Mouse (Mus musculus) MEL (cell line): ENCODE data around the gene Ino80. TPM values are rescaled to one million over a fixed set of nuclear protein-coding genes. Genes with fewer than 3 reads are reported as not detected.

Source experiments
- DNase-seq: peaks from one replicate; pipeline ENCODE4 v3.0.0; 2011; ENCODE audit warnings: low read depth, low spot score
- H3K27ac ChIP-seq: 2 replicates; pipeline ENCODE4 v1.5.1; 2012; ENCODE audit warnings: low read depth, mild to moderate bottlenecking, control low read depth, low read length, moderate library complexity; ENCODE audit not compliant: control insufficient read depth
- H3K27me3 ChIP-seq, 2 experiments: fragments of 150-350 bp in 1 of 2; sonication (generic) in 1 of 2; 2 replicates each; pipeline ENCODE4 v1.6.1; 2012; ENCODE audit warnings: low read length in 2 of 2, mild to moderate bottlenecking in 2 of 2, improper control_type of control experiment in 1 of 2, moderate library complexity in 1 of 2; ENCODE audit not compliant: insufficient read depth in 2 of 2, control insufficient read depth in 1 of 2
- H3K36me3 ChIP-seq, 2 experiments: 2 replicates each; pipeline ENCODE4 v1.6.1; 2012 to 2014; ENCODE audit warnings: low read length in 2 of 2, improper control_type of control experiment in 1 of 2, inconsistent platforms in 1 of 2, mild to moderate bottlenecking in 1 of 2; ENCODE audit not compliant: insufficient read depth in 2 of 2, control insufficient read depth in 1 of 2
- H3K4me1 ChIP-seq, 2 experiments: fragments of 150-350 bp in 1 of 2; sonication (generic) in 1 of 2; 2 replicates each; pipeline ENCODE4 v1.6.1; 2012; ENCODE audit warnings: low read length in 2 of 2, improper control_type of control experiment in 1 of 2, mild to moderate bottlenecking in 1 of 2; ENCODE audit not compliant: insufficient read depth in 2 of 2, control insufficient read depth in 1 of 2
- H3K4me3 ChIP-seq, 2 experiments: fragments of 150-350 bp in 1 of 2; sonication (generic) in 1 of 2; 2 replicates each; pipeline ENCODE4 v1.5.1; 2012; ENCODE audit warnings: low read depth in 2 of 2, low read length in 2 of 2, mild to moderate bottlenecking in 2 of 2, moderate library complexity in 2 of 2, control low read depth in 1 of 2, improper control_type of control experiment in 1 of 2; ENCODE audit not compliant: control insufficient read depth in 1 of 2, insufficient read depth in 1 of 2
- H3K79me2 ChIP-seq: 2 replicates; pipeline ENCODE4 v1.6.1; 2012; ENCODE audit warnings: mild to moderate bottlenecking, low read length, moderate library complexity; ENCODE audit not compliant: control insufficient read depth, poor library complexity, insufficient read depth
- H3K9ac ChIP-seq: 2 replicates; pipeline ENCODE4 v1.6.1; 2012; ENCODE audit warnings: low read depth, mild to moderate bottlenecking, control low read depth, low read length, moderate library complexity; ENCODE audit not compliant: control insufficient read depth, poor library complexity, severe bottlenecking
- H3K9me3 ChIP-seq: fragments of 150-350 bp; sonication (generic); replicated peaks from 2 replicates; pipeline ENCODE4 v1.6.1; 2012; ENCODE audit warnings: mild to moderate bottlenecking, low read length, improper control_type of control experiment, moderate library complexity; ENCODE audit not compliant: insufficient read depth
- BHLHE40 ChIP-seq: IDR thresholded peaks from 2 replicates; pipeline ENCODE4 v1.6.1; 2012; ENCODE audit warnings: low read depth, mild to moderate bottlenecking, inconsistent platforms, low read length, improper control_type of control experiment, borderline replicate concordance
- CHD2 ChIP-seq: IDR thresholded peaks from 2 replicates; pipeline ENCODE4 v1.6.1; 2011; ENCODE audit warnings: low read length, improper control_type of control experiment
- CTCF ChIP-seq, 3 experiments: IDR thresholded peaks in 2 of 3; conservative IDR thresholded peaks in 1 of 3; 2 replicates each; pipeline ENCODE4 v1.5.1; 2011 to 2012; ENCODE audit warnings: low read length in 3 of 3, low read depth in 2 of 3, mild to moderate bottlenecking in 2 of 3, improper control_type of control experiment in 1 of 3, inconsistent platforms in 1 of 3, mixed read lengths in 1 of 3, moderate library complexity in 1 of 3; ENCODE audit not compliant: control insufficient read depth in 1 of 3, insufficient read depth in 1 of 3, poor library complexity in 1 of 3, severe bottlenecking in 1 of 3
- E2F4 ChIP-seq: IDR thresholded peaks from 2 replicates; pipeline ENCODE4 v1.6.1; 2011; ENCODE audit warnings: low read depth, low read length, improper control_type of control experiment, borderline replicate concordance
- EP300 ChIP-seq, 2 experiments: IDR thresholded peaks; 2 replicates each; pipeline ENCODE4 v1.6.1; 2011; ENCODE audit warnings: improper control_type of control experiment in 2 of 2, low read length in 2 of 2, low read depth in 1 of 2, mild to moderate bottlenecking in 1 of 2
- GABPA ChIP-seq: IDR thresholded peaks from 2 replicates; pipeline ENCODE4 v1.6.1; 2012; ENCODE audit warnings: low read depth, mild to moderate bottlenecking, inconsistent platforms, low read length, improper control_type of control experiment, moderate library complexity
- GATA1 ChIP-seq: IDR thresholded peaks from 2 replicates; pipeline ENCODE4 v1.6.1; 2011; ENCODE audit warnings: low read depth, low read length, improper control_type of control experiment
- KAT2A ChIP-seq: conservative IDR thresholded peaks from 2 replicates; pipeline ENCODE4 v1.6.1; 2012; ENCODE audit warnings: low read depth, low read length, improper control_type of control experiment, inconsistent platforms
- MAFK ChIP-seq: IDR thresholded peaks from 2 replicates; pipeline ENCODE4 v1.6.1; 2011; ENCODE audit warnings: low read depth, mild to moderate bottlenecking, low read length, improper control_type of control experiment, borderline replicate concordance
- MAX ChIP-seq: IDR thresholded peaks from 2 replicates; pipeline ENCODE4 v1.6.1; 2011; ENCODE audit warnings: low read length, improper control_type of control experiment
- MEF2A ChIP-seq: IDR thresholded peaks from 2 replicates; pipeline ENCODE4 v1.6.1; 2014; ENCODE audit warnings: low read depth, mild to moderate bottlenecking, inconsistent platforms, low read length, improper control_type of control experiment; ENCODE audit not compliant: poor library complexity, insufficient replicate concordance, severe bottlenecking; ENCODE audit errors: extremely low read depth
- MXI1 ChIP-seq: IDR thresholded peaks from 2 replicates; pipeline ENCODE4 v1.6.1; 2011; ENCODE audit warnings: mild to moderate bottlenecking, low read depth, low read length, improper control_type of control experiment
- MYB ChIP-seq: IDR thresholded peaks from 2 replicates; pipeline ENCODE4 v1.6.1; 2011; ENCODE audit warnings: mild to moderate bottlenecking, low read depth, low read length, improper control_type of control experiment
- MYC ChIP-seq: IDR thresholded peaks from 2 replicates; pipeline ENCODE4 v1.6.1; 2011; ENCODE audit warnings: low read depth, mild to moderate bottlenecking, low read length, improper control_type of control experiment, moderate library complexity
- NELFE ChIP-seq: IDR thresholded peaks from 2 replicates; pipeline ENCODE4 v1.6.1; 2011; ENCODE audit warnings: low read depth, low read length, improper control_type of control experiment
- POLR2A ChIP-seq, 2 experiments: IDR thresholded peaks; 2 replicates each; pipeline ENCODE4 v1.6.1; 2011 to 2012; ENCODE audit warnings: low read length in 2 of 2, mild to moderate bottlenecking in 2 of 2, control low read depth in 1 of 2, improper control_type of control experiment in 1 of 2, low read depth in 1 of 2, moderate library complexity in 1 of 2; ENCODE audit not compliant: control insufficient read depth in 1 of 2, insufficient read depth in 1 of 2, poor library complexity in 1 of 2
- POLR2AphosphoS2 ChIP-seq: IDR thresholded peaks from 2 replicates; pipeline ENCODE4 v1.6.1; 2011; ENCODE audit warnings: low read length, improper control_type of control experiment
- POLR2AphosphoS5 ChIP-seq: IDR thresholded peaks from 2 replicates; pipeline ENCODE4 v1.6.1; 2012; ENCODE audit warnings: low read depth, borderline replicate concordance, mild to moderate bottlenecking, inconsistent platforms, low read length, moderate library complexity, mixed read lengths
- RAD21 ChIP-seq: IDR thresholded peaks from 2 replicates; pipeline ENCODE4 v1.6.1; 2011; ENCODE audit warnings: mild to moderate bottlenecking, low read depth, low read length, improper control_type of control experiment
- SMC3 ChIP-seq: IDR thresholded peaks from 2 replicates; pipeline ENCODE4 v1.6.1; 2011; ENCODE audit warnings: low read depth, low read length, improper control_type of control experiment
- TAL1 ChIP-seq: IDR thresholded peaks from 2 replicates; pipeline ENCODE4 v1.6.1; 2012; ENCODE audit warnings: mild to moderate bottlenecking, inconsistent platforms, low read length, moderate library complexity, mixed read lengths
- TCF12 ChIP-seq: IDR thresholded peaks from 2 replicates; pipeline ENCODE4 v1.6.1; 2014; ENCODE audit warnings: low read depth, mild to moderate bottlenecking, inconsistent platforms, low read length, improper control_type of control experiment, moderate library complexity
- UBTF ChIP-seq: IDR thresholded peaks from 2 replicates; pipeline ENCODE4 v1.6.1; 2012; ENCODE audit warnings: low read depth, mild to moderate bottlenecking, inconsistent platforms, low read length, improper control_type of control experiment, moderate library complexity, borderline replicate concordance; ENCODE audit not compliant: insufficient read depth
- USF1 ChIP-seq: IDR thresholded peaks from 2 replicates; pipeline ENCODE4 v1.6.1; 2014; ENCODE audit warnings: low read depth, mild to moderate bottlenecking, inconsistent platforms, low read length, improper control_type of control experiment, moderate library complexity
- ZMIZ1 ChIP-seq: IDR thresholded peaks from 2 replicates; pipeline ENCODE4 v1.6.1; 2012; ENCODE audit warnings: low read depth, mild to moderate bottlenecking, inconsistent platforms, low read length, improper control_type of control experiment, moderate library complexity
- polyA plus RNA-seq, 2 experiments: library from polyadenylated mRNA; stranded (reverse) in 1 of 2; unstranded in 1 of 2; fragments of >175 nt in 1 of 2; fragments of >200 nt in 1 of 2; gene quantifications; 2 replicates each; pipeline versions ENCODE4 v1.2.1 to v1.2.4; 2012; ENCODE audit warnings: low replicate concordance in 2 of 2, low read depth in 1 of 2; ENCODE audit not compliant: insufficient read length in 2 of 2, insufficient read depth in 1 of 2, missing spikeins in 1 of 2
- total RNA-seq: library from RNA; depleted of rRNA; stranded (reverse); fragments of 300-350 nt; gene quantifications from 2 replicates; pipeline ENCODE4 v1.2.3, GENCODE M21; 2012

Gene Ino80
- total and polyA plus RNA-seq, 3 experiments: 13.9 to 37.9 (median 23.1) TPM

- no peak for DNase-seq
- no peak for TF ChIP-seq MXI1
- no peak for TF ChIP-seq UBTF
- peak; percentile 42; the same call in 1 of the 2 replicates for TF ChIP-seq TCF12
- no peak for TF ChIP-seq GABPA
- TF ChIP-seq POLR2AphosphoS5: no peak
- TF ChIP-seq ZMIZ1: no peak
- no peak for TF ChIP-seq CTCF (IDR thresholded peaks at IDR 0.05 in 2 of 3, conservative IDR thresholded peaks at IDR 0.05 in 1 of 3; ENCODE audit: control insufficient read depth in 1 of 3, insufficient read depth in 1 of 3, low read depth in 2 of 3, low read length in 3 of 3, poor library complexity in 1 of 3, severe bottlenecking in 1 of 3)
- no peak for TF ChIP-seq MAX
- no peak for TF ChIP-seq NELFE
- no peak for TF ChIP-seq SMC3
- TF ChIP-seq KAT2A: no peak
- no peak for TF ChIP-seq MYC
- no peak for TF ChIP-seq USF1
- TF ChIP-seq TAL1: no peak
- no peak for TF ChIP-seq POLR2A (IDR thresholded peaks at IDR 0.05; ENCODE audit: control insufficient read depth in 1 of 2, insufficient read depth in 1 of 2, low read depth in 1 of 2, low read length in 2 of 2, poor library complexity in 1 of 2)
- TF ChIP-seq CHD2: no peak
- no peak for TF ChIP-seq MAFK
- no peak for TF ChIP-seq MYB
- TF ChIP-seq EP300 (IDR thresholded peaks at IDR 0.05; ENCODE audit: low read depth in 1 of 2, low read length in 2 of 2): peak; percentile 47 to 54; a peak in 3 of 4 replicates
- no peak for TF ChIP-seq RAD21
- no peak for TF ChIP-seq POLR2AphosphoS2
- peak; percentile 69 for TF ChIP-seq GATA1
- no peak for TF ChIP-seq MEF2A
- TF ChIP-seq E2F4: no peak
- TF ChIP-seq BHLHE40: no peak
- Histone ChIP-seq H3K4me1 (peaks cover 2 to 15% of the 10 kb centered on the region in 2 experiments; a peak in 3 of 4 replicates), H3K27ac (no peak overlapping the region), H3K9ac (no peak overlapping the region), H3K36me3 (peaks cover 0 to 6% of the 10 kb centered on the region in 2 experiments; a peak in 2 of 4 replicates), H3K4me3 (no peak overlapping the region), H3K27me3 (no peaks in the 10 kb centered on the region), H3K79me2 (no peaks in the 10 kb centered on the region; the same call in 1 of the 2 replicates), H3K9me3 (no peaks in the 10 kb centered on the region)
Observed at GRCm38 (mm10) chr2:119335535-119335934, 142.0 kb downstream of the Ino80 start.
